Mouse (Mus musculus): Measurements from ENCODE around the gene 4930544D05Rik. TPM values are rescaled to one million over a fixed set of nuclear protein-coding genes. Genes with fewer than 3 reads are reported as not detected.

4930544D05Rik gene
- total and polyA plus RNA-seq, 2 experiments from 2014 or later, result 0.48 TPM; not detected in 1

- Histone ChIP-seq H3K27ac (ENCODE audit: low read depth, low read length) (no peak overlapping the region), H3K36me3 (ENCODE audit: insufficient read depth) (peaks cover 36% of the 10 kb centered on the region), H3K27me3 (ENCODE audit: insufficient read depth, low read length) (no peaks in the 10 kb centered on the region), H3K9me3 (ENCODE audit: low read length) (no peaks in the 10 kb centered on the region), H3K4me2 (ENCODE audit: low read depth) (no peak overlapping the region), H3K4me3 (ENCODE audit: low read depth, low read length) (no peak overlapping the region), H3K4me1 (ENCODE audit: insufficient read depth) (no peaks in the 10 kb centered on the region), H3K9ac (no peak overlapping the region)
- DNase-seq (no peak), ATAC-seq (no peak)
- 83% methylated on average over 6 of the region's 6 CpGs for WGBS
- no peak for TF ChIP-seq CTCF (IDR thresholded peaks at IDR 0.05; ENCODE audit: low read depth)
Observed at GRCm38 (mm10) chr11:70597301-70597700, 18.3 kb upstream of the 4930544D05Rik start.

- Histone ChIP-seq H3K4me1 (ENCODE audit: insufficient read depth) (no peaks in the 10 kb centered on the region), H3K27me3 (ENCODE audit: insufficient read depth, low read length) (no peaks in the 10 kb centered on the region), H3K27ac (ENCODE audit: low read depth, low read length) (no peak overlapping the region), H3K9ac (no peak overlapping the region), H3K9me3 (ENCODE audit: low read length) (no peaks in the 10 kb centered on the region), H3K4me2 (ENCODE audit: low read depth) (no peak overlapping the region), H3K4me3 (ENCODE audit: low read depth, low read length) (no peak overlapping the region), H3K36me3 (ENCODE audit: insufficient read depth) (peaks cover 40% of the 10 kb centered on the region)
- 91% methylated on average over 9 of the region's 9 CpGs for WGBS
- no peak for DNase-seq
- no peak for ATAC-seq
- TF ChIP-seq CTCF (IDR thresholded peaks at IDR 0.05; ENCODE audit: low read depth), result no peak
Observed at GRCm38 (mm10) chr11:70598451-70598953, 17.1 kb upstream of the 4930544D05Rik start.

- peaks cover 74% of the 10 kb centered on the region for H3K36me3 ChIP-seq (ENCODE audit: insufficient read depth)
- H3K27ac ChIP-seq (ENCODE audit: low read depth, low read length), result no peak overlapping the region
- H3K4me3 ChIP-seq (ENCODE audit: low read depth, low read length), result no peak overlapping the region
- DNase-seq (peak; percentile 76), ATAC-seq (peak; percentile 58; the same call in 1 of the 2 replicates)
- peak; percentile 91 for TF ChIP-seq CTCF (IDR thresholded peaks at IDR 0.05; ENCODE audit: low read depth)
- H3K27me3 ChIP-seq (ENCODE audit: insufficient read depth, low read length), result no peaks in the 10 kb centered on the region
- no peaks in the 10 kb centered on the region for H3K9me3 ChIP-seq (ENCODE audit: low read length)
- H3K4me1 ChIP-seq (ENCODE audit: insufficient read depth), result no peaks in the 10 kb centered on the region
- H3K9ac ChIP-seq, result no peak overlapping the region
- H3K4me2 ChIP-seq (ENCODE audit: low read depth), result no peak overlapping the region
- 53% methylated on average over 14 of the region's 14 CpGs for WGBS
Observed at GRCm38 (mm10) chr11:70605024-70605566, 10.6 kb upstream of the 4930544D05Rik start.

- ATAC-seq (no peak), DNase-seq (no peak)
- H3K27me3 ChIP-seq (ENCODE audit: insufficient read depth, low read length), result no peaks in the 10 kb centered on the region
- peaks cover 79% of the 10 kb centered on the region for H3K36me3 ChIP-seq (ENCODE audit: insufficient read depth)
- no peaks in the 10 kb centered on the region for H3K9me3 ChIP-seq (ENCODE audit: low read length)
- no peak overlapping the region for H3K4me2 ChIP-seq (ENCODE audit: low read depth)
- H3K27ac ChIP-seq (ENCODE audit: low read depth, low read length), result no peak overlapping the region
- H3K4me3 ChIP-seq (ENCODE audit: low read depth, low read length), result no peak overlapping the region
- WGBS, result 85% methylated on average over 12 of the region's 12 CpGs
- H3K4me1 ChIP-seq (ENCODE audit: insufficient read depth), result no peaks in the 10 kb centered on the region
- H3K9ac ChIP-seq, result no peak overlapping the region
- TF ChIP-seq CTCF (IDR thresholded peaks at IDR 0.05; ENCODE audit: low read depth), result no peak
Observed at GRCm38 (mm10) chr11:70606717-70607116, 8.9 kb upstream of the 4930544D05Rik start.

GRCm38 (mm10) chr11:70607611-70608010 lies 8.0 kb upstream of the 4930544D05Rik start:
- Histone ChIP-seq H3K27ac (ENCODE audit: low read depth, low read length) (no peak overlapping the region), H3K4me1 (ENCODE audit: insufficient read depth) (no peaks in the 10 kb centered on the region), H3K4me2 (ENCODE audit: low read depth) (no peak overlapping the region), H3K9me3 (ENCODE audit: low read length) (no peaks in the 10 kb centered on the region), H3K36me3 (ENCODE audit: insufficient read depth) (peaks cover 78% of the 10 kb centered on the region), H3K9ac (no peak overlapping the region), H3K4me3 (ENCODE audit: low read depth, low read length) (no peak overlapping the region), H3K27me3 (ENCODE audit: insufficient read depth, low read length) (no peaks in the 10 kb centered on the region)
- DNase-seq (no peak), ATAC-seq (no peak)
- no peak for TF ChIP-seq CTCF (IDR thresholded peaks at IDR 0.05; ENCODE audit: low read depth)
- WGBS, result 91% methylated on average over 9 of the region's 9 CpGs

- Histone ChIP-seq H3K36me3 (ENCODE audit: insufficient read depth) (peaks cover 81% of the 10 kb centered on the region), H3K9ac (no peak overlapping the region), H3K9me3 (ENCODE audit: low read length) (no peaks in the 10 kb centered on the region), H3K4me1 (ENCODE audit: insufficient read depth) (no peaks in the 10 kb centered on the region), H3K27ac (ENCODE audit: low read depth, low read length) (no peak overlapping the region), H3K4me3 (ENCODE audit: low read depth, low read length) (no peak overlapping the region), H3K27me3 (ENCODE audit: insufficient read depth, low read length) (no peaks in the 10 kb centered on the region), H3K4me2 (ENCODE audit: low read depth) (no peak overlapping the region)
- DNase-seq (no peak), ATAC-seq (no peak)
- peak; percentile 51 for TF ChIP-seq CTCF (IDR thresholded peaks at IDR 0.05; ENCODE audit: low read depth)
- WGBS, result 87% methylated on average over 25 of the region's 26 CpGs
Observed at GRCm38 (mm10) chr11:70608381-70609066, 7.1 kb upstream of the 4930544D05Rik start.

- DNase-seq (no peak), ATAC-seq (no peak; the same call in 1 of the 2 replicates)
- Histone ChIP-seq H3K4me2 (ENCODE audit: low read depth) (no peak overlapping the region), H3K27ac (ENCODE audit: low read depth, low read length) (no peak overlapping the region), H3K9me3 (ENCODE audit: low read length) (no peaks in the 10 kb centered on the region), H3K9ac (no peak overlapping the region), H3K27me3 (ENCODE audit: insufficient read depth, low read length) (no peaks in the 10 kb centered on the region), H3K4me3 (ENCODE audit: low read depth, low read length) (no peak overlapping the region), H3K36me3 (ENCODE audit: insufficient read depth) (peaks cover 62% of the 10 kb centered on the region), H3K4me1 (ENCODE audit: insufficient read depth) (no peaks in the 10 kb centered on the region)
- 89% methylated on average over 4 of the region's 4 CpGs for WGBS
- TF ChIP-seq CTCF (IDR thresholded peaks at IDR 0.05; ENCODE audit: low read depth), result no peak; the same call in 1 of the 2 replicates
Observed at GRCm38 (mm10) chr11:70610752-70611151, 4.9 kb upstream of the 4930544D05Rik start.

Data from forebrain, postnatal 0 days (tissue).